Mouse (Mus musculus): ENCODE results near the gene 1700042G07Rik.

Gene 1700042G07Rik

DNA sequence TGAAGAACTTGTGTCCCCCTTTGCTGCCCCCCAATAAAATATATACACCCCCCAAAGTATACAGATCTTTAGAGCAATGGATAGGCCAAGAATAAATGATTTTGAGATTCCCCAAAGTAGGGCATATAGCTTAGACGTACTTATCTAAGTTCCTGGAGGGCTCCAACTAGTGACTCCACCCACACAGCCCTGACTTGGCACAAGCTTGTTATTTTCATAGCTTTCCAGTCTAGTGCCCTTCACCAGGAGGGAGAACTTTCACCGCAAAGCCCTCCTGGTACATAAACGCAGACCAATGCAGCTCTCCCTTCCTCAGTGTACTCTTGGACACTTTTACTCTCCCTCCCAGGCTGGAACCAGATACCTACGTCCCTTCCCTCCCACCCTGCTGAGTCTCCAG is 11.0 kb upstream of the 1700042G07Rik start:
- DNase-seq (ENCODE audit: low spot score), result no peak

GRCm38 (mm10) chr4:116164759-116165554 is 8.2 kb upstream of the 1700042G07Rik start:
- DNase-seq (ENCODE audit: low spot score), result no peak

DNA sequence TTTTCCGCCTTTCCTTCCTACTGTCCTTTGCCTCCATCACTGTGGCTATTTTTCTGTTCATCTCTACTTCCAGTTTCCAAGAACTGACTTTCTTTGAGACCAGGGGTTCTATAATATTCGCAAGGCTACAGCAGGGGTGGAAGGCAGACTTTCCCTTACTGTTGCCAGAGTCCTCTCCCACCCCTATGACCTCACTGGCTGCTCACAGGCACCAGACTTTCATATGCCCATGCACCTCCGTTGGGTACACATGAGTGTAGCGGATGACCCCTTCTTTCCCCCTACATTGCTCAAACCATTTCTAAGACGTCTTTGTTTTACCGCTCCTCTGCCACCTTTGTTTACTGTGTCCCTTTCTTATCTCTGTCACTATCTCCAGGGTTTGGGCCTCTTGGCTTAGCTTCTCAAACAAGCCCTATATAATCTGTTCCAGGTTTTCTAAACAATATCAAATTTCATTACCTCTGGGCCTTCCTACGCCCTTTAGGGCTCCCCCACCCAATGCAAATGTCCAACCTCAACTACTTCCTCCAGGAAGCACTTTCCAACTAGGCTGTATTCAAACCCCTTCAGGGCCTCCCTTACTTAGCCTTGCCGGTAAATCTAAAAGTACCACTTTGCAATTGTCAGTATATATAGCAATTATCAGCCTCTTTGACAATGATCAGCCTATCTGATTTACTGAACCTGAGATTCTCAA is 7.3 kb upstream of the 1700042G07Rik start:
- no peak for DNase-seq (ENCODE audit: low spot score)

- DNase-seq (ENCODE audit: low spot score), result no peak
These were observed 5.8 kb upstream of the 1700042G07Rik start, which contains the start of gene Tspan1 for GRCm38 (mm10) chr4:116167404-116167803. Tspan1 (minus strand) TSS chr4:116167601.

GRCm38 (mm10) chr4:116168617-116169352 is 4.4 kb upstream of the 1700042G07Rik start:
- peak; percentile 50 for DNase-seq (ENCODE audit: low spot score)

DNA sequence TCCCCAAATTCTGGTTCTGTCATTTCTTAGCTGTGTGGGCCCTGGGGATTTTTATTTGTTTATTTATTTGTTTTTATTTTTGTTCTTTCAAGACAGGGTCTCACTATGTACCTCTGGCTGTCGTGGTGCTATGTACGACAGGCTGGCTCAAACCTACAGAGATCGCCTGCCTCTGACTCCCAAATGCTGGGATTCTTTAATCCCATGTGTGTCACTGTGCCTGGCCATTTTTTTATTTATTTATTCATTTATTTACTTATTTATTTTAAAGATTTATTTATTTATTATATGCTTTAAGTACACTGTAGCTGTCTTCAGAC is 3.9 kb upstream of the 1700042G07Rik start:
- no peak for DNase-seq (ENCODE audit: low spot score)

DNA sequence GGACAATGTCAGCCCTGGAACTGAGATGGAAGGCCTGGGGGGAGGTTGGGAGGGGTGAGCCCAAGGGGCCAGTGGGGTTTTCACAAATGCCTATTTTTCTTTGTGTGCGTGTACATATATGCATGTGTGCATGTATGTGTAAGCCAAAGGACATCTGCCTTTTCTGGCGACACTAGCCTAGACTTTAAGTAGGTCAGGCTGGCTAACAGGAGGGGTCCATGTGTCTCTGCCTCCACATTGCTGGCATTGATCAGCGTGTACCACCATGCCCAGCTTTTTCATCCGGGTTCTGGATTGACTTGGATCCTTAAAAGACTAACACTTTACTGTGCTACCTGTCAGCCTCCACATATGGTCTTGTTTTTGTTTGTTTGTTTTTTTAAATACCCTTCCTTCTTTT is 580 bp downstream of the 1700042G07Rik start:
- DNase-seq (ENCODE audit: low spot score), result no peak

- DNase-seq (ENCODE audit: low spot score), result peak; percentile 66
These were observed 1.4 kb downstream of the 1700042G07Rik start for GRCm38 (mm10) chr4:116174466-116175116.

- DNase-seq (ENCODE audit: low spot score), result no peak
These were observed 2.0 kb downstream of the 1700042G07Rik start for GRCm38 (mm10) chr4:116175136-116175535.

DNA sequence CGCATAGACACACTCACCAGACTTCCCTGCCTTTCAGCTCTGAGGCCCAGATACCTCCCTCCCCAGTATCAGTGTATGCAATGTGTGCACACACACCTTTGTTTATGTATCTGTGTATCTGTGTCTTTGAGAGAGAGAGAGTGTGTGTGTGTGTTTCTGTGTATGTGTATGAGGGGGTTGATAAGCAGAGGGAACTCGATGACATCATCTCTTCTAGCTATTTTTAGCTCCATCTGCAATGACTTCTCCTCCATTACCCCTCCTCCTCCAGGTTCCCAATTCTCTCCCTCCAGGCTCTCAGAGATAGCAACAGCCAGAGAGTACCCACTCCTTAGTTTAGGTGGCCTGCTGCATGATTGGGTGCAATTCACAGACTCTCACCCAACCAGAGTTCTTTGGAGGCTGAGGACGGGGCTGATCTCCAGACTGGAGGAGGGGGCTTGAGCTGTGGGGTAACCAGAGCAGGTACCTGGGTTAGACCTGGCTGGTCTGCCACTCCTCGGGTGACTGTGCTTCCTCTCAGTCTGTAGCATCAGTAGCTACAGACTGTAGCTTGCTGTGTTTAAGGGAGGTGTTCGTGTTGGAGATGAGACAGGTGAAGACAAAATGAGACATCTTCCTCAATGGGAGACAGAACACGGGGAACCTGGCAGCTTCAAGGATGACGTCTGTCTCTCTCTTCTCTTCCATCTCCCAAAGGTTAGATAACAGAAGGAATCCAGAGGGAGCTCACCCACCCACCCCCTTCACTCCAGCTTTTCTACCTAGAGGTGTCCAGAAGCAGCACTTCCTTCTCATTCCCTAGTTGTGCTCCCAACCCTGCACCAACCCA is 2.8 kb downstream of the 1700042G07Rik start:
- peak; percentile 68 for DNase-seq (ENCODE audit: low spot score)

DNA sequence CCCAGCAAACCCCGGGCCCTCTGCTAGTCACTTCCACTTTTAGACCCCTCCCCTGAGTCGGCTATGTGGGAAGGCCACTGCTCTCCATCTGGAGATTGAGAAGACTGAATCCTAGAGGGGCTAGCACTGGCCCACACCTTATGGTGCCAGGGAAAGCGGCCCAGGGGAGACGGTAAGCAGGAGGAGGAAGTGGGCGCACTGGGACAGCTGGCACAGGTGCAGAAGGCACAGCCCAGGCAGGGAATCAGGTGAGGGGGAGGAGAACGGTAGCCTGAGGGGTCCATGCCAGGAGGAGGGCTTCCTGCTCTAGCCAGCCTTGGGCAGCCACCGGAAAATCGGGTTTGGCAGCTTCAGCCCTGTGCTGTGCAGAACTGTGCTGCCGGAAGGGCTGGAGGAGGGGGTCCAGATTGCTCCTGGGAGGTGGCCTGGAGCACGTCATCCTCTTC is 3.4 kb downstream of the 1700042G07Rik start:
- DNase-seq (ENCODE audit: low spot score), result peak; percentile 73

GRCm38 (mm10) chr4:116177140-116177539 is 4.0 kb downstream of the 1700042G07Rik start:
- DNase-seq (ENCODE audit: low spot score), result peak; percentile 71

- DNase-seq (ENCODE audit: low spot score), result no peak
These were observed 8.9 kb downstream of the 1700042G07Rik start for GRCm38 (mm10) chr4:116182079-116182478.

- DNase-seq (ENCODE audit: low spot score), result no peak
These were observed 9.6 kb downstream of the 1700042G07Rik start for GRCm38 (mm10) chr4:116182745-116183144.

DNA sequence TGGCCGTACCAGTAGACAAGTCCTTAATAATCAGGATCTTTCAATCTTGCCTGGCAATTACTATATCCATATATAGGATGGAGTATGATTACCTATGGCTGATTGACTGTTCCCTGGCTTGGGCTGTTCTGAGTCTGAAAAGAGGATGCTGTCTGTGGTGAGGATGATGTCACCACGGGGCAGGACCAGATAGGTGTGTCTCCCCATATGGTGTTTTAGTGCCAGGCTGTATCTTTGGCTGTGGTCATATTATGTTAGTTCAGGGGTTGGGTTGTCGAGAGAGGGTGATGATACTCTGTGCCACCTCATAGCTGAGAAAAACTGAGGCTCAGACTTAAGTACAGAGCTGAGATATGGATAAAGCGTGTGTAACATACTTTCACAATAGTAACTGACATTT is 11.9 kb downstream of the 1700042G07Rik start:
- no peak for DNase-seq (ENCODE audit: low spot score)

DNA sequence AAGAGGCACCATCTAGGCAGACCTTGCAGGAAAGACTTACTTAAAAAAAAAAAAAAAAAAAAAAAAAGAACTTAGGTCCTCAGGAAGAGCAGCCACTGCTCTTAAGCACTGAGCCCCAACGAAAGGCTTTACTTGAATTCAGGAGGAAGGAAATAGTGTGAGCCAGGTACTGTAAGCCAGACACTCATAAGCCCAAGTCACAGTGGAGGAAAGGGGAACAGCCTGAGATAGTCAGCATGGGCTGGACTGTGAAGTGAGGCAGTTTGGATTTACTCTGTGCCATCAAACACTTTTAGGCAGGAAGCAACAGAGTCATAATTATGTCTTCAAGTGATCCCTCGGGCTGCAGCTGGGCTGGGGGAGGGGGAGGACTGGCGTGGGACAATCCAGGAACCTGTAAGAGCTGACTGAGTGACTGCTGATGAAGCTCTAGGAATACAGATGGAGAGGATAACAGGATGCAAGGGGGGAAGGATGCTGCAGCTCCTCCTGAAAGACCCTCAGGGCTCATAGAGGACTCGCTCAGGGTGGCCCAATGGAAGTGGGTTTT is 19.2 kb downstream of the 1700042G07Rik start:
- peak; percentile 9 for DNase-seq (ENCODE audit: low spot score)

- peak; percentile 11 for DNase-seq (ENCODE audit: low spot score)
These were observed 20.6 kb downstream of the 1700042G07Rik start for GRCm38 (mm10) chr4:116193583-116194383.

DNA sequence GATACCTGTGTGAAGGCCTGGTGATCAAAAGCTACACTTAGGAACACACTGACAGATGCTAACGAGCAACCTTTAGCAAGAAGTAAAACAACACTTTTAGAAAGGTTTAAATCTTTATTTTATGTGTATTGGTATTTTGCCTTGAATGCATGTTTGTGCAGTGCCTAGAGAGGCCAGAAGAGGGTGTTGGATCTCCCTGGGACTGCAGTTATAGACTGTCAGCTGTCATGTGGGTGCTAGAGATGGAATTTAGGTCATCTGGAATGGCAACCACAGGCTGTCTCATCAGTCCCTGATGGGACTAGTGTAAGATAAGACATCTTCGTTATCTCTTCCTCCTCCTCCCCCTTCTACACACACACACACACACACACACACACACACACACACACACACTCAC is 25.2 kb downstream of the 1700042G07Rik start:
- no peak for DNase-seq (ENCODE audit: low spot score)

DNA sequence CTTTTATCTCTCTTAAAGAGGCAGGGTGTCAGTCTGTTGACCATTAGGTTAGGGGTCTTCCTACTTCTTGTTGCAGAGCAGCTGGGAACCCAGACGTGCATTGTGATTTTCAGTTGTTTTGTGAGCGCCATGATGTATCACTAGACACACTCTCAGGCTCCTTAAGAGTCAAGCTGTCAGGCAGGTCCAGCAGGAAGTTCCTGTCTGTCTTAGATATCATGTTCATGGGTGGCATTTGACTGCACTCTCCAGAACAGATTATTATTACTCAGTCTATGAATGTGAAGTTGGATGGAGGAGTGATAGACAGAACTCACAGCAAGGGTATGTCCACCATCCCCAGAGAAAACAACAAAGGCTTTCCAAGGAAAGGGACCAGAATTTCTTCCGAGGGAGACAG is 31.2 kb downstream of the 1700042G07Rik start:
- no peak for DNase-seq (ENCODE audit: low spot score)

DNA sequence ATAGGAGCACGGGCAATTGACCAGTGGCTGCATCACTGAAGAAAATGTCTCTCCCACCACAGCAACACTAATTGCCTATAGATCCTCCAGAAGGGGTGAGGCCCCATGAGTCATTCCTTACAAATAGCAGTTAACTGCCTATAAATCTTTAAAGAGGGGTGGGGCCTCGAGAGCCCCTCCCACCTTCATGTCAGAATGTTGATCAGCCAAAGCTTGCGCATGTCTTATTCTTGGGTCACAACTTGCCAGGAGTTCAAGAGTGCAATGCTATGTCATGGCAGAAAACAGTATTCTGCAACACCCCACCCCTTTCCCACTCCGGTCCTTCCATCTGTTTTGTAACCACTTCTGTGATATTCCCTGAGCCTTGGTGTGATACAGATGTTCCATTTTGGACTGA is 33.4 kb downstream of the 1700042G07Rik start:
- no peak for DNase-seq (ENCODE audit: low spot score)
